Mouse (Mus musculus) heart, adult 11 months (tissue): ENCODE data around the gene Pofut1.

Experiments
- DNase-seq: peaks from one replicate; pipeline ENCODE4 v3.0.0; 2022

The Pofut1 gene

DNA sequence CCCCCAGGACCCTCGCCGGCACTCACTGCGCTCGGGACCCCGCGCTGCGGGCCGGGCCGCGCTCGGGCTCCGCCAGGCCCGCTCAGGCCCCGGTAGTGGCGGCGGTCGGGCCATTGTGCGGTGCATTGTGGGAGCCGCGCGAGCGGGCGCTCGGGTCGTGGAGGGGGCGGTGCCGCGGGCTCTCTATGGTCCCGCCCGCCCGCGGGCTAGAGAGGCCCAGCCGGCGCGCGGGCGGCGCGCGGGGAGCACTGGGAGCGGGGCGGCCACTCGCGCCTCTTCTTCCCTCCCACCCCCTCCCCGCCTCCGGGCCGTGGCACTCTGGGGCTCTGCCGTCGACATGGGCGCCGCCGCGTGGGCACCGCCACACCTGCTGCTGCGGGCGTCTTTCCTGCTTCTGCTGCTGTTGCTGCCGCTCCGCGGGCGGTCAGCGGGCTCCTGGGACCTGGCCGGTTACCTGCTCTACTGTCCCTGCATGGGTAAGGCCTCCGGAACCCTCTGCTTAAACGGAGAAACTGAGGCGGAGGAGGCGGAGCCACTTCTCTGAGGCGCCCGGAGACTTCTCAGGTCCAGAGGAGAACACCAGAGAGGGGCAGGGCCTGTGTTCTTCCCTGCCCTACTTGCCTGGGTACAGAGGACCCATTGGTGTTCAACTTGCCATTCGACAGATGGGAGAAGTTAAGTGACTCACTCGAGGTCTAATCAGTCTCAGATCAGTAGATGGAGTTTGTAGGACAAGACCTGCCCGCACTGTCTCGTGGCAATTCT is at the start of gene Pofut1, which contains the start of gene Plagl2:
Pofut1 (plus strand) TSS at position 284 of the 765 bp plus-strand sequence.
Plagl2 (minus strand) TSS at position 177 of the 765 bp plus-strand sequence.
- peak; percentile 99 for DNase-seq

GRCm38 (mm10) chr2:153194255-153194654 is 47.1 kb upstream of the Pofut1 start:
- DNase-seq: no peak

DNA sequence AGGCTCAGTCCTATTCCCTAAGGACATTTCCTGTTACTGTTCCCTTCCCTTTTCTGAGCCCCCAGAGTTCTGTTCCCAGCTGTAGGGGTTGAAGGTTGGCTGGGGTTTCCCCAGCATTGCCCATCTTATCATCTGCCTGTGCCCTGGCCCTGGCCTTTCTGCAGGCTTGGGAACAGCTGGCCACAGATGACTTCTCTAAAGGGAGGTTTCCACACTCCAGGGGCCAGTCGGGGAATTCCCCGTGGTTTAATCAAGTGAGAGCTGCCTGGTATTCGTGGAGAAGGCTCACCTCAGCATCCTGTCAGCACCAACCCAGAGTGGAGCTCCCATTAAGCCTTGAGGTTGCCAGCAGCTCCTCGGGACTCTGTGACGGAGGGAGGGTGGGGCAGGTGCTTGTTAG is 42.8 kb upstream of the Pofut1 start:
- peak; percentile 95 for DNase-seq

DNA sequence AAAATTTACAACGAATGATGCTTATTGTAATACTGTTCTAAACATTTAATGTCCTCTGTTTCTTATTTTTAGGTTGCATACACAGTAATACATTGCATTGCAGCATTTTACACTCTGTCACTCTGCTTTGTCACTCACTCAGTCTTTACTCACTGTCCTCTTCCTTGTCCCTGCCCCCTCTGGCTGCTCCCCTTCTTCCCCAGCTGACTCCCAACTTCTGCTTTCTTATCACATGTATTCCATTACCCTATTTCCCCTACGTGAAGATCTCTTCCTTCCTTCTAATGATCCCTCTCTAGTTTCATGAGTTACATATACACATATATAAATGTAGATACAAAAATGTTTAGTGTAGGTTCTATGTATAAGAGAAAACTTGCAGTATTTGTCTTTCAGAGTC is 42.2 kb upstream of the Pofut1 start:
- peak; percentile 92 for DNase-seq

DNA sequence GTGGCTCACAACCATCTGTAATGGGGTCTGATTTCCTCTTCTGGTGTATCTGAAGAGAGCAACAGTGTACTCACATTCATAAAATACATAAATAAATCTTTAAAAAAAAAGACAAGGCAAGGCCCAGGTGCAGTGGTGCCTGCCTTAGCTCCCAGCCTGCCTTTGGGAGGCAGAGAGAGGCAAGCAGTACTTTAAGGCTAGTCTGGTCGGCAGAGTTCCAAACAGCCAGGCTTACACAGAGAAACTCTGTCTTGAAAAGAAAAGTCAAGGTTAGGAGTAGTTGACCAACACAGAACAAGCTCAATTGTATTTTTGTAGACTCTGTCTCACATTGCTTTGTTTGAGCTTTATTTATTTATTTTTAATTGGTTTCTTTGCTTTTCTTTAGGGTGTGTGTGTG is 38.6 kb upstream of the Pofut1 start:
- no peak for DNase-seq

- DNase-seq: no peak
Observed at GRCm38 (mm10) chr2:153208149-153208548, 33.2 kb upstream of the Pofut1 start.

DNA sequence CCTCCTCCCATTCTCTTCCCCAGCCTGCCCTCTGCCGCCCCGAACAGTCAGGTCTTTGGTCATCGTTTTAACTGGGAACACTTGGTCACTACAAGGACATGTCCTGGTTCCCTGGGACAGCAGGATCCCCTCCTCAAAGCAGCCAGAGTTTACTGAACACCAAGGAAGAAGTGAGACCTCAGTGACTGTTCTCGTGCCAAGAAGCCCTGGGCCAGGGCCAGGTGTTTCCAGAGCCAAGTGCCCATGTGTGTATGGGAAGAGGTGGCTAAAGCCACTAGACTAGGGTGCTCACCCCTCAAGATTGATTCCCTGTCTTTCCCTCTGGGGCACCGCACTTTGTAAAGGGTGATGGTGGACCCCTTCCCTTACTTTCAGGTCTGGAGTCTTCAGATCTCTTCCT is 32.0 kb upstream of the Pofut1 start:
- DNase-seq: no peak

GRCm38 (mm10) chr2:153211451-153211850 is 29.9 kb upstream of the Pofut1 start:
- DNase-seq: no peak

DNA sequence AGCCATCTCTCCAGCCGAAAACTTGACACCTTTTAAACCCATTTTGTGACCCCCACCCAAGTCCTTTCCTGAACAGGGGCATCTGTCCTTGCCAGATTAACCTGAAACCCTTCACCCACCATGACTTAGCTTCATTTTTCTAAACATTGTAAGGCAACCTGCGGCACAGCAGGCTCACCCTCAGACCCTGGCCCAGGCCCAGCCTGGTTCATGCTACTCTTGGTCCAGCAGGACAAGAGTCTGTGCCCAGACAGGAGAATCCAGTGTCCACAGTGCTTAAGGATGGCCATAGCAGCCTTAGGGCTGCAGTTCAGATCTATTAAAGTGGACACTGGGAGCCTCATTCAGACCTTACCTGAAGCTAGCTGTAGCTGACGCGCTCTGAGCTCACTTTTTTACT is 28.0 kb upstream of the Pofut1 start:
- no peak for DNase-seq

DNA sequence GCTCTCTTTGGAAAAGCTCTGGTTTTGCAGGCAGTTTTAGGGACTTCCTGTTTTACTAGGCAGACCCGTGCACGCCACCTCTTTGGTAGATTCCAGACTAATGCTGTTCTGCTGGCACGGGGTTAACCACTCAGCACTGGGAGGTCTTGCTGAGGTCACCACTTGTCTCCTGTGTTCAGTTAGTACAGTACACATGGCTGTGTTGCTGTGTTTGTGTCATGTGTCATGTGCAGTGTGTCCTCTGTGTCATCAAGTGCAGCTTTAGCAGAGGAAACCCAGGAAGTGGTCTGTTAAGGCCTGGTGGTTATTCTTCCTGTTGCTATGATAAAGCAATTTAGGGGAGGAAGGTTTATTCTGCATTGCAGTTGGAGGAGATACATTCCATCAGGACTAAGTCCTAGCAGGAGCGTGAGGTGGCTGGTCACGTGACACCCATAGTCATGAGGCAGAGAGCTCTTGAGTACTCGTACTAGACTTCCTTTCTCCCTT is 26.5 kb upstream of the Pofut1 start:
- DNase-seq: peak; percentile 94

DNA sequence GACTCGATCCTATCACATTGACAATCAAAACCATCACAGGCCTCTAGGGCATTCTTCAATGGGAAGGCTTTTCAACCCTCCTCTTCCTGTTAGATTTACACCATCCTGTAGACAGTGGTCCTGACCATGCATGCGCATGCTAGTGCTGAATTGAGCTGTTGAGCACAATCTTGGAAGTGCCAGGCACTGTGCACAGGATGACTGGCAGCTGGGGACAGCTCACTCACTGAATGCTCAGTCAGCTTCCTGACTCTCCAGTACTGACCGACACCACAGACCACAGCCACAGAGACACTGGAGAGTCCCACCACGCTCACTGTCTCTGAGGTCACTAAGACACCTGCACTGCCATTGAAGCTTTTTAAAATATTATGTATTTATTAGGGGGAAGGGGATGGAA is 25.9 kb upstream of the Pofut1 start:
- DNase-seq: peak; percentile 80

DNA sequence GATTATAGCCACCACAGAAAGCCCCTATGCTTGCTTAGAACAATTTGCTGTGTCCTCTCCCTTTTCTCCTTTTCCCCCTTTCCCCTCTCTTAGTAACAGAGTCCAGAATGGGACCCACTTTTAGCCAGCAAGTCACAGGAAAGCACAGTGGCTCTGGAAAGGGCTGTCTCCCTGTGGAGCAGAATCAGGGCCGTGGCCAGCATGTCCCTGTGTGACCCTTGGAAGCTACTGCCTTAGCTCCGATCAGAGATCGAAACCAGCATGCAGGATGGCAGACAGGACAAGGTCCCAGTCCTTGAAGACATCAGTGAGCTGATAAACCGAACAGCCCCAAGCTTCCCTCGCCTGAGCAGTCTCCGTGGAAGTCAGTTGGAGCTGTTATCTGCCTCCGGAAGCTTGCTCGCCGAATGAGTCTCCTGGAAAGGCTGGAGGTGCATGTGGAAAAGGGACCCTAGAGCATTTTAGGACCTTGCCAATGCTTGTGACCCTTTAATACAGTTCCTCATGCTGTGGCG is 23.4 kb upstream of the Pofut1 start:
- DNase-seq: peak; percentile 77

DNA sequence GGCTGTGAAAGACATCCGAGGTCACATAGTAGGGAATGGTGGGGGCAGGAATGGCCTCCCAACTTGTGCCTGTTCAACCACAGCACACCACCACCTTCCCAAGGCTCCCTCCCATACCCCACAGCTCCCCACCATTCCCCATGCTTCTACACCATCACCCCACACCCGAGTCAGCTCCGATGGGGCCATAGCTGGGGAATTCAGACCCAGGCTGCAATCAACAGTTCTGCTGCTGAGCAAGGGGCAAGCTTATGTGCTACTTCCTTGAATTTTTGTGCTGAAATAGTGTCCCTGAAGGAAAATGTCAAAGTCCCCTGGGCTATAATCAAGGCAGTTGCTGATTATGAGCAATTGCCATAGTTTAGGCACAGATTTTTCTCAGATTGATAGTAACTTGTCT is 22.8 kb upstream of the Pofut1 start:
- no peak for DNase-seq

DNA sequence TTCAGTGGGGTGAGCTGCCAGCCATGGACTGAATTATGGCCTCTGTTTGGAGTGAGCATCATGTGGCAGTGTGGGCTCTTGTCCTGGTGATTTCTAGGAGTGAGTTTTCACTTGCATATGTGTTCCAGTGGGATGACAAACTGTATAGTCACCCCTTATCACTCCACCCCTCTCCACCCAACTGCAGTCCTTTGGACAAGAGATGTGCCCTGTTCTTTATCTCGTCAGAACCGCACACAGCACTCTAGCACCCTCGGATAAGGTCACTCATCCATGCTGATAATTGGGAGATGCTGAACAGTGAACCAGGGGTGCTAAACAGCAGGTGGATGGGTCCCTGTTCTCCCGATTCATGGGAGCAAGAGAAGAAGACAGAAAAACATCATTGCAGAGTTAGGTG is 19.7 kb upstream of the Pofut1 start:
- no peak for DNase-seq

GRCm38 (mm10) chr2:153222130-153222529 is 19.2 kb upstream of the Pofut1 start:
- DNase-seq: no peak

DNA sequence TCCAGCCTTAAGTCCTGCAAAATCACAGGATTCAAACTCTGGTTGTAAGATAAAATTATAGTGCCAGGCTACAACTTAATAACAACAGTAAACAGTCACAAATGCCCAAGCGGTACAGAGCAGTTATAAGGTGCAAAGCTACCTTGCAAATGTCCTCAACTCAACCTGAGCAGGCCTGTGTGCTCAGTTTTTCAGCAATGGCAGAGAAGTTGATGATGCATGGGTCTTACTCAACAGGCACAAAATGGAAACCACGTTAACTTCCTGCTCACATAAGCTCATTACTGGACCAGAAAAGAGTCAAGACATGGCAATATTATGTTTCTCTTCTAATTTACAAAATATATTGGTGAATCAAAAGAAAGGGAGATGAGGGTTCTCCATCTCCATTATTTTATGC is 18.8 kb upstream of the Pofut1 start:
- DNase-seq: no peak

DNA sequence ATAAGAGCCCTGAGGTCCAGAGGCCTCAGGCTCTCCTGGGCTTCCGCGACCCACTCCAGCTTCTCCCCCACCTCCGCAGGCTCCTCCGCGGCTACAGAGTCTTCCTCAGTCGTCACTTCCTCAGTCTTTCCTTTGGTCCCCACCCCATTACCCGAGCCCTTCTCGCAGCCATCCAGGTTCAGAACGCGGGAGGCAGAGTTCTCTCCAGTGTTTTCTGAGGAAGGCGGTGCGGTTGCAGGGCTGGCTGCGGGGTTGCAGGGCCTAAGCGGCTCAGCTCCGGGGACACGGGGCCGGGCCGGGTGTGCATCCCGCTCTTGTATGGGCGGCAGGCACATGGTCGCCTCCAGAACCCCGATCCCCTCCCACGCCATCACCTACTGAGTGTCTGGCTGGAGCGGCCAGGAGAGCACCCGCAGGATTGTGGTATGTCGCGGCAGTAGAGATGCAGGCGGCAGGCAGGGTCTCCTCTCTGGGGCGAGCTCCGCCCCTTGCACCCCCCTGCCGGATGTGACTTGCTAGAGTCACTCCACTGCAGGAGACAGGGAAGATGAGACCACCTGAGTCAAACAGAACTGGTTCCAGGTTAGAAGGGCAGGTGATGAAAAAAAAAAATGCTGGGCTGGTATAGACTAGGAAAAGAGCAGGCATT is 16.3 kb upstream of the Pofut1 start, which contains the start of gene Tspyl3:
Tspyl3 (minus strand) TSS at position 496 of the 649 bp plus-strand sequence.
- peak; percentile 95 for DNase-seq

DNA sequence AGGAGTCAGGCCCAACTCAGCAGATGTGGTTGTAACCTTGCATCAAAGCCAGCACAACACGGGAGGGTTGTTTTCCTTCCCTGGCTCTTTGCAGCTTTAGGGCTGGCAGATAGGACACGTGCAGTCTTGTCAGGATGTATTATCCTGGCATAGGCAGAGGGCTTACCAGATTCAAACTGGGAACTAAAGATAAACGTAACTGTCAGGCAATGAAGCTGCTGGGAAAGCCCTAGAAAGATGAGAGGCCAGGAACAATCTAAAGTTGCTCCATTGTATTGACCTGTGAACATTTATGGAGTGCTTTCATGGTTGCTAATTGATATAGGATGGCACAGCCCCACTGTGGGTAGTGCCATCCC is 15.8 kb upstream of the Pofut1 start:
- no peak for DNase-seq

GRCm38 (mm10) chr2:153227959-153228358 is 13.4 kb upstream of the Pofut1 start:
- DNase-seq: no peak

GRCm38 (mm10) chr2:153228523-153228922 is 12.8 kb upstream of the Pofut1 start:
- peak; percentile 92 for DNase-seq

- no peak for DNase-seq
Observed at GRCm38 (mm10) chr2:153237193-153237592, 4.1 kb upstream of the Pofut1 start.

GRCm38 (mm10) chr2:153237891-153238290 is 3.4 kb upstream of the Pofut1 start:
- DNase-seq: no peak

DNA sequence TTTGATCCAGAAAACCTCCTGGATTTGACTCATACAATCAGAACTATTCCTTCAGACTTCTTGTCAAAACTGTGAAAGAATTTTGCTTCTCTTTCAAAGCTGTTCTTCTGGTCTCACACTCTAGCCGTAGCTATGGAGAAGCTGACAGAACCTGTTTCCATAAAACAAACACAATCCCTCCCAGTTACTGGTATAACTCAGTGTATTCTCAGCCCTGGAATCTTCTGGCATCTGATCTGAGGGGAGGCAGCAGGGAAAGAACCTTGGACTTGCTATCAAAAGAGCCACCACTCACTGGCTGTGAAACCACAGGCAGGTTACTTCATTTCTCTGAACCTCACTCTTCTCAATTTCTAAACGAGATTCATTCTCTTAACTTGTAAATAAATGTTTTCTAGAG is 2.9 kb upstream of the Pofut1 start:
- DNase-seq: no peak
